Mouse (Mus musculus) neutrophil, adult 5-6 weeks (primary cell): ENCODE measurements around the gene Snrpd2. TPM values are rescaled to one million over a fixed set of nuclear protein-coding genes. Genes with fewer than 3 reads are reported as not detected.
A peak's percentile ranks its signal among the peaks of the same experiment; 100 is the strongest.
"Not testable (repeated sequence)": the region's sequence is repeated elsewhere in the genome, so short reads cannot be mapped to it uniquely, and the experiment has no call there.

Source experiments
- ATAC-seq: fragments of 151-379, 151-347 bp; 2 replicates; pipeline ENCODE4 v1.8.0; 2017; ENCODE audit warnings: mild to moderate bottlenecking, moderate TSS enrichment; ENCODE audit not compliant: insufficient number of reproducible peaks, poor library complexity, low FRiP score, severe bottlenecking; ENCODE audit errors: extremely low read depth
- total RNA-seq: library from RNA; stranded (forward); fragments of 200-1000 nt; gene quantifications from 2 replicates; pipeline ENCODE4 v1.2.3, GENCODE M21; 2017

The Snrpd2 gene
- total RNA-seq, 1 experiment from 2014 or later, result 26.4 TPM

- ATAC-seq, result no peak
These were observed 2.0 kb upstream of the Snrpd2 start for GRCm38 (mm10) chr7:19147497-19148045.

DNA sequence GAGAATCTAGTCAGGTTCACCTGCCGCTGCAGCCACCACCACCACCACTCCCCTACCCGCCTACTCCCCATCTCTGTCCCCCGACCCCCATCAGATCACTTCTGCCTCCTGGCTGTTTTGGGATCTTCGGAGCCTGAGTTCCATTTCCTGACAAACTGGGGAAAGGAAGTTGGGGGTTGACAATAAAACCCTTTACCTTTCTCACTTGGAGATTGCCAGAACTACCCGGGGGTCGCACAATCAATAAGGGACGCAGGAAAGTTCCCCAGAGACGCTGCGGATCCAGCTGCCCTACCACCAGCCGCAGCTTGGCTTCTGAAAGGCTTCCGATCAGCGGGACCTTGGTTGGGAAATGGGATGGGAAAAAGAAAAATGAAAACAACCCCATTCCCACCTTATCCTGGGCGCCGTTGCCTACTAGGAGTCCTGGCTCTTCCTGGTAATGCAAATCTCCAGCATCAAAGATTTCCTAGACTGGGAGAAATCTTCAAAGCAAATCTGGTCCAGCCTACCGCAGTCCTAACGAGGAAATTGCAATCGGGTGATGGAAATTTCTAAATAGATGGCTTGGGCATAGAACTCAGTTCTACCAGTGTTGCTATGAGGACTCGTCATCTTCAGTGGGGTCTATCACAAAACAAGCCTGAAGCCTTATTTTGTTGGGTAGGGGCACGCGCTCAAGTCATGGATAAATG, 1.2 kb upstream of the Snrpd2 start:
- no peak for ATAC-seq

GRCm38 (mm10) chr7:19148875-19149541, 514 bp upstream of the Snrpd2 start, which contains the start of gene Qpctl:
Gene Qpctl (minus strand): TSS chr7:19149291.
- peak; percentile 92 for ATAC-seq

- not testable (repeated sequence) for ATAC-seq
These were observed 1.6 kb downstream of the Snrpd2 start for GRCm38 (mm10) chr7:19151121-19151520.

DNA sequence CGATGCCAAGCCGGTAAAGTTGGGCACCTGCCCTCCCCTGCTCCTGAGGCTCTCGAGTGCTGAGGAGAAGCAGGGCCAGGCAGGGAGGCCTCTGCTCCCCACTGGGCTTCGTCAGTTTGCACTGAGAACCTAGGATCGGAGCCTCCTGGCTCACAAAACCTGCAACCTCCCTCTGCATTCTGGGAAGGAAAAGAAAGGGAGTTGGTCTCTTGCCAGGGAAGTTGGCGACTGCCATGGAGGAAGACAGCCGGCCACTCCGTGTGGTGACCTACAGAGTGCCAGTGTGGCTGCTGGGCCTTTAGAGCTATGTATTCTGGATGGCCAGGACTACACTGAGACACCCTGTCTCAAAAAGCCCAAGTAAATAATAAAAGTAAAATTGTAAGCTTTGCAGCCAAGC, 5.3 kb downstream of the Snrpd2 start:
- ATAC-seq, result no peak

GRCm38 (mm10) chr7:19155825-19156475, 6.4 kb downstream of the Snrpd2 start:
- ATAC-seq, result no peak

- peak; percentile 88 for ATAC-seq
These were observed 7.8 kb downstream of the Snrpd2 start for GRCm38 (mm10) chr7:19157160-19157800.

GRCm38 (mm10) chr7:19158601-19159000, 9.1 kb downstream of the Snrpd2 start:
- no peak for ATAC-seq

DNA sequence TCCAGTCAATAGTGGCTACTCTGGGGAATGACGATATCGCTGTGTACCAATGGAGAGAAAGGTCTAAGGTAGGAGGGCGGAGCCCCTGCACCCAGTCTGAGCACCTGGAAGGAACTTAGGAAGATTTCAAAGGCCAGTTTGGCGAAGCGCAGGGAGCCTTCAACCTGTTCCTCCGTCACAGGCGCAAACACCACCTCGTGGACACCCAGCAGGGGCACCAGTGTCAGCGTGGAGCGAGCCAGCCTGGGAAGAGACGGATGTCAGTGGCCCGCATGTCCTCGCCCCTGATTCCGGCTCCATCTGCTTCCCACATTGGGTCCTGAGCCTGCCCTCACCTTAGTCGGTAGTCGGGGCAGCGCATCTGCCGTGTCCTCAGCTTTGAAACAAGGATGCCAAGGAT, 9.9 kb downstream of the Snrpd2 start:
- no peak for ATAC-seq

DNA sequence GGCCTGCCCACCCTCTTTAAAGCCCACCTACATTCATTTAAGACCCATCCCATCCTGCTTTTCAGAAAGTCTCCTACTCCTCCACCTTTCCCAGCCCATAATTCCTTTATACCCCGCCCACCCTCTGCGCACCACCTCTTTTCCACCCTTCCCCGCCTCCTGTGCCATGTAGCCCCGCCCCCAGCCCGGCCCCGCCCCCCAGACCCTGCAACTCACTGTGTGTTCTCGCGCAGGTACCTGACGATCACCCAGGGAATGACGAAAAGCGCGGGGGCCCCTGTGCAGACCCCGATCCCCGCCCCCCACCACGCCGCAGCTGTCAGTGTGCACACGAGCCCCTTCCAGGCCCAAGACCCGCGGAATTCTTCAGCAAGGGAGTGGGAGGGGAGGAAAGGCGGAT, 10.6 kb downstream of the Snrpd2 start:
- ATAC-seq, result no peak

DNA sequence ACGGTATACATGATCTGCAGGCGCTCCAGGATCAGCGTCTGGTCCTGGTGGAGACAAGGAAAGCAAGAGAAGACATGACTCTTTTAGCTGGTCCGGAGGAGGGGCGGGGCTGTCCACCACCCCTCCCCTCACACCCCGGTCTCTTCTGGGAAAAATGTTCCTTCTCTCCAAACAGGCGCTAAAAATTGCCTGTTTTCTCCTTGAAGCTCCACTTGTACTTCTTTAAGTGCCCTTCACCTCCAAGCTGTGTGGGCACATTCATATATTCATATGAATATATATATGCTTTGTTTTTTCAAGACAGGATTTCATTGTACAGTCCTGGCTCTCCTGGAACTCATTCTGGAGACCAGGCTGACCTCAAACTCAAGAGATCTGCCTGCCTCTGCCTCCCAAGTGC, 13.4 kb downstream of the Snrpd2 start:
- no peak for ATAC-seq

GRCm38 (mm10) chr7:19163752-19164151, 14.2 kb downstream of the Snrpd2 start:
- ATAC-seq, result no peak

- no peak for ATAC-seq
These were observed 14.7 kb downstream of the Snrpd2 start for GRCm38 (mm10) chr7:19164189-19164588.

- no peak for ATAC-seq
These were observed 15.5 kb downstream of the Snrpd2 start for GRCm38 (mm10) chr7:19164978-19165377.

GRCm38 (mm10) chr7:19165656-19166423, 16.3 kb downstream of the Snrpd2 start, which contains the start of gene Gipr:
Gene Gipr (minus strand): TSS chr7:19166127.
- no peak for ATAC-seq

- no peak for ATAC-seq
These were observed 17.5 kb downstream of the Snrpd2 start for GRCm38 (mm10) chr7:19166990-19167389.

GRCm38 (mm10) chr7:19169506-19169905, 20.0 kb downstream of the Snrpd2 start:
- no peak for ATAC-seq

DNA sequence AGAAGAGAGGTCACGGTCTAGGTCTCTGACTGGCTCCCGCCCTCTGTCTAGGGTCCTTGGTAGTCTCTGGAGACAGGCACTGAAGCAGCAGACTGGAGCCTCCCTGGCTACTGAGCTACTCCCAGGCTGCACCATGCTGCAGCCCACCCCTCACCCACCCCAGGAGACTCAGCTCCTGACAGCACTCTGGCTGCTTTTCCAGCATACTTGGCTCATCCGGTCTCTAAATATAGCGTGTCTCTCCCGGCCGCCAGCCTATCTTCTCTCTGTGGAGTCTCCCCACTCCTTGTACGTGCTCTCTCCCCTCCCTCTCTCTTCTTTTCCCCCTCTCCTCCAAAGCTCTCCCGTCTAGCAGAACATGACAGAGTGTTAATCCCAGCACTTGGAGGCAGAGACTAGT, 20.6 kb downstream of the Snrpd2 start:
- no peak for ATAC-seq

DNA sequence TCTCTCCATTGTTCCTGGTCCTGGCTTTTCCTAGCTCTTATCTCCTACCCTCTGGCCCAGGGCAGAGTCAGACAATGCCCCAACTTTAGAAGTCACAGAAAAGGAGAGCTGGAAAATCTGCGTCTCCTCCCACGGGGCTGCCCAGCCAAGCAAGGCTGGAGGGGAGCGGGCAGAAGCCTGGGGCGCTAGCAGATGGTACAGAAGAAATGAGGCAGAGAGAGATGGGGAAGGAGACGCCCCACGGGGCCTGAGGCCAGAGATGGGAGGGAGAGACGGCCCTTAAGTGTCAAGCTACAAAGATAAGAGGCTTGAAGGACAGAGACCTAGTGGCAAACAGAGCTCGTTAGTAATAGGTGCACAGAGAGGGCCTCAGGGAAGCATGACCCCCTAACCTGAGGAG, 22.3 kb downstream of the Snrpd2 start:
- no peak for ATAC-seq
